Mouse (Mus musculus): ENCODE measurements around the gene Suds3.

Gene Suds3

GRCm38 (mm10) chr5:117115836-117116366 lies at the start of gene Suds3:
Gene Suds3, minus strand, starts transcription at chr5:117116113.
- peak; percentile 95 for DNase-seq

- DNase-seq, result no peak
These were observed 49.0 kb upstream of the Suds3 start for GRCm38 (mm10) chr5:117164923-117165322.

DNA sequence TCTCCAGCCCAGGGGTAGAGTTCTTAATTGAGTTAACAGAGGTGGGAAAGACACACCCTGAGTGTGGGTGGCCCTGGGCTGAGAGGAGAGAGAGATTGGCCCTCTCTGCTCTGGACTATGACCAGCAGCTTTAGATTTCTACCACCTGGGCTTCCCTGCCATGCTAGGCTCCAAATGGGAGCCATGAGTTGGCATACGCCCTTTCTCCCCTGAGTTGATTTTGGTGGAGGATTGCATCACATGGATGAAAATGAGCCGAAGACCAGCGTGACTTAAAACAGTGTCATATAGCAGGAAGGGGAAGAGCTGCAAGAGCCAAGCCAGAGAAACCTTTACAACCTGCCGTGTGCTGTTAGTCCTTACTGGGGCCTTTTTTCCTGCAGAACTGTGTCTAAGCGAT lies 48.6 kb upstream of the Suds3 start:
- DNase-seq, result no peak

DNA sequence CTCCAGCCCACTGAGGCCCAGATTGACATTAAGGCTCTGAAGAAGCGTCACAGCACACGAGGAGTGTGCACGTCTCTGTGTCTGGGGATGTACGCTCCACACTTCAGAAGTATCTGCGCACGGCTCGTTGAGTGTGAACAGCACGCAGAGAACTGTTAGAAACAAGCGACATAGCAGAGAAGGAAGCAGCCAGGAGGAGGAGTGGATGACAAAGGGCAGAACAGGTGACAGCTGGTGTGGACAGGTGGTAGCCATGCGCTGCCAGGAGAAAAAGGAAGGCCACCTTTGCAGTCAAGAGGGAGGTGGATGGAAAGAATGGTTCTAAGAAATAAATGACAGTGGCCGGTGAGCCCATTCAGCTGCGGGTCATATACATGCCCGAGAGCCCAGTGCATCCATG lies 47.9 kb upstream of the Suds3 start:
- DNase-seq, result no peak

DNA sequence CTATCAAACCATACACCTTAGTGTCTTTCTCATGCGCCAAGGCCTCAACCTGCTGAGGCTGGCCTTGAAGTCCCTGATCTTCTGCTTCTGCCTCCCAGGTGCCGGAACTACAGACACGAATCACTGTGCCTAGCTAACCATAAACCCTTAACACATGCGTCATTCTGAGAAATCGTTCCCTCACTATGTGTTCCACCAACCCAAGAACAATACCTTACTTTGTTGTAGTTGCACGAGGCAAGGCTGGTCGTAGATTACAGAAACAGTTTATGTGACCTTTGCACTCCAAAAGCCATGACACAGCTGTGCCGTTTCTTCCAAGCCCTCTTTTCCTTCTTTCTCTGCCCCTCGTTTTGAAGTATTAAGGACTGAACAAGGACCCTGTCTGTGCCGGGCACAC lies 44.6 kb upstream of the Suds3 start:
- DNase-seq, result no peak

DNA sequence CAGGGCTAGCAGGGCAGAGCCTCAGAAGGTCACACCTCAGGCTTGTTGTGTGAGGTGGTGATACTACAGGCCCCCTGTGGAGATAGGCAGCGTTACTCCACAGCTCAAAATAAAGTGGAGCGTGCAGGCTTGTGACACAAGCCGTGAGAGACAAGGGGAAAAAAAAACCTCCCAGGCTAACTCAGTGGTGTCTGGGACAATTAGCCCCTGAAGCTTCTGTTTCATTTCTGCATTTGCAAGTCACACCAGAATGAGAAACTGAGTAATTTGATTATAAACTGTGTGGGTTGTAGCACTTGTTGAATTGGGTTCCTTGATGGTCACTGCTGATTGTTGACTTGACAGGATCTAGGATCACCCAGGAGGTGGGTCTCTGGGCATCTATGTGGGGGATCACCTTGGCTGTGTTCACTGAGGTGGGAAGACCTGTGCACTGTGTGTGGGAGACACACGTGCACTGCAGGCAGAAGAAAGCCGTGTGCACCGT lies 43.9 kb upstream of the Suds3 start:
- no peak for DNase-seq

- DNase-seq, result no peak
These were observed 43.4 kb upstream of the Suds3 start for GRCm38 (mm10) chr5:117159326-117159725.

GRCm38 (mm10) chr5:117158335-117159018 lies 42.6 kb upstream of the Suds3 start:
- DNase-seq, result no peak

- DNase-seq, result no peak
These were observed 37.7 kb upstream of the Suds3 start for GRCm38 (mm10) chr5:117153527-117154091.

DNA sequence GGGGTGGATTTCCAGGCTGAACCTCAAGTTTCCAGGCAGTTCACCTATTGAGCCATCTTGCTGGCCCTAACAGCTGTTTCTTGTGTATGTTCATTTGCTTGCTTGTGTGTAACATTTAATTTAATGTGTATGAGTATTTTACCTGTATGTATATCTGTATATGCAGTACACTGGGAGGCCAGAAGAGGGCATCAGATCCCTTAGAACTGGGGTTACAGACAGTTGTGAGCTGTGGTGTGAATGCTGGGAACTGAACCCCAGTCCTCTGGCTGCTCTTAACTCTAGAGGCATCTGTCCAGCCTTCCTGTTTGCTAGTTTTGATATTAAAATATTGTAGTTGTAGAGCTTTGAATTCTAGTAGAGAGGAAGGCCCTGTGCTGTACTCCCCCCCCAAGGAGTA lies 37.0 kb upstream of the Suds3 start:
- no peak for DNase-seq

GRCm38 (mm10) chr5:117150068-117150467 lies 34.2 kb upstream of the Suds3 start:
- no peak for DNase-seq

DNA sequence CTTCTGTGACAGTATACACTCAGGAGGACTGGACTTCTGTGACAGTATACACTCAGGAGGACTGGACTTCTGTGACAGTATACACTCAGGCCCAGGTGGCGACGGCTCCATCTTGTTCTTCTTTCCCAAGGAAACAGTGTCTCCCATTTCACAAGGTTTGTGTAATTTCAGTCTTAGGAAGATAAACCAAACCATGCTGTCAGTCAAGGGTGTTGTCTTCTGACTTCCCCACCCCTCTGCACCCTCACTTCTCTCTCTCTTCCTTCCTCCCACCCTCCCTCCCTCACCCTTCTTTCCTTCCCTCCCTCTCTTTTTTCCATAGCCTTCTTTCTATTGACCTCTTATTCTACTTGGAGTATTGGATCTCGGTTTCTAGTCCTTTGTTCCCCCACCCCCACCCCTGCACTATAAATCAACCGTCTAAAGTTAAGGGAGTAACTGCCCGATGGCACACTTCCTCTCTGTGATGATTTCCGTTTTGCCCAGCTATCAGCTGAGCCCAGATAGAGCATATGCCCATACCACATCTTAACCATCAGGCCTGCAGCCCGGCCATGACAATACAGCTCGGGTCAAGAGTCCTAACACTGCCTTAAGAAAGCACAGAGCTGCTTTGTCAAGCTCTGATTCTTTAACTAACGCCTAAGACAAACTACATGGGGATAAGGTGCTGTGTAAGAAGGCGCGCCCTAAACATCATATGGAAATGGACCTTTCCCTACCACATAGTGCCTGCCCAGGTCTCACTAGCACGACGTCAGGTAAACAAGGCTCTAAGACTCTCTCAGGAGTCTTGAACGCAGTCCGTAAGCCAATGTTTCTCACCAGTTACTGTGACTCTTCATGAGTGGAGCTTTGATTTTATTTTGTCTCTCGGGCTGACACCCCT lies 33.4 kb upstream of the Suds3 start:
- no peak for DNase-seq

- no peak for DNase-seq
These were observed 31.5 kb upstream of the Suds3 start for GRCm38 (mm10) chr5:117147187-117148095.

- DNase-seq, result no peak
These were observed 30.3 kb upstream of the Suds3 start for GRCm38 (mm10) chr5:117146165-117146564.

GRCm38 (mm10) chr5:117143721-117144135 lies 27.8 kb upstream of the Suds3 start:
- peak; percentile 59 for DNase-seq

DNA sequence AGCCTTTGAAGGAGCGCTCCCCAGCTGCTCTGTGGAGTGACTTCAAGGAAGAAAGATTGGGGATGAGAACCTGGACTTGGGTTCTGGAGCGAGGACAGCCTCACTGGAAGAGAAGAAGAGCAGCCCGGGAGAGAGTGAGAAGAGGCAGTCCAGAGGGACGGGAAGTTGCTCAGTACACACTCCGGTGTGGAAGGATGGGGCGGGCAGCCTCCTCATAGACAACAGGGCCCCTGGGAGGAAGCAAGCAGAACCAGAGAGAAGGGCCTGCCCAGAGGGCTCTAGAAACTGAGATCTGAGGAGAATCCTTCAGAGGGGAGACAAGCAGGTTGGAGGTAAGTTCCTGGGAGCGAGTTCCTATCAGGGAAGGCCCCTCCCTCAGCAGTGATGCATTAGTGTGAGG lies 24.5 kb upstream of the Suds3 start:
- no peak for DNase-seq

GRCm38 (mm10) chr5:117139822-117140221 lies 23.9 kb upstream of the Suds3 start:
- no peak for DNase-seq

DNA sequence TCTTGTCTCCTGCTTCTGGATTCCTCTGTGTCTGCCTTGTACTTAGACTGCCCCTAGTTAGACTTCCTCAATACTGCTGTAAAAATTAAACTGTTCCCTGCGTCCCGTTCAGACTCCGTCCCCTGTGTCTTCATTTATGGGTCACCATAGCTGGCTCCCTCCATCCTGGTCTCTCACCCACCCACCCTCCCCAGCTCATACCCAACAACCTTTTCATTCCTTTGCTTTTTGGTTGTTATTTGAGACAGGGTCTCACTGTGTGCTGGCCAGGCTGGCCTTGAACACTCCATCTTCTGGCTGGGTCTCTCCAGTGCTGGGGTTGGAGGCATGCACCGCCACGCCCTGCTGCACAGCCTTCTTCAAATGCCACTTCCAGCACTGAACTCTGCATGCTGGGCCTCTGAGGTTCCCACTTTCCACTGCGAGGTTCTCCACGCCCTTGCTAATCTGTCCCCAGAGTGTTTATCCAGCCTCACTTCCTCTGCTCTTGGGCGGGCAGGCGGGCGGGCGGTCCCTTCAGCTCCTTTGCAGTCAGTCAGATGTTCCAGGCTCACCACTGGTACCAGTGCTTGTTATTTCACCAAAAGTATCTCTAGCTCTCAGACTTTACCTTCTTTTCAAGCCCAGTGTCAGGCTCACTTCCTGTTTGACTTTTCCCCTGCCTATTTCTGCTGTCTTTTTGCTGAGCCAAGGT lies 22.5 kb upstream of the Suds3 start:
- peak; percentile 91 for DNase-seq

DNA sequence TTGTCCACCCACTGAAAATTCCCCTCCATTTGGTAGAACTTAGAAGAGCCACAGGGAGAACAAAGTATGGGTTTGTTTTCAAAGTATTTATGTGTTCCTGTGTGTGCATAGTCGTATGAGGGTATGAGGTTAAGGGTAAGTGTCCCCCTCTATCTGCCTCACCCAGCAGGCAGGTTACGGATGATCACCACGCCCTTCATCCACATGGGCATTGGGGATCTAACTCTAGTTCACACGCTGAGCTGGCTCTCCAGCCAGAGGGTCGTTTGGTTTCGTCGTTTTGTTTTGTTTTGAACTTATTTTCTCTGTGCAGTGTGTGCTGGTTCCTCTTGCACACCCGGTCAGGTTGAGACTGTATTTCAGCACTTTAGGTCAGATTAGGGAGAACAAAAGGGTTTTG lies 21.7 kb upstream of the Suds3 start:
- DNase-seq, result peak; percentile 82

DNA sequence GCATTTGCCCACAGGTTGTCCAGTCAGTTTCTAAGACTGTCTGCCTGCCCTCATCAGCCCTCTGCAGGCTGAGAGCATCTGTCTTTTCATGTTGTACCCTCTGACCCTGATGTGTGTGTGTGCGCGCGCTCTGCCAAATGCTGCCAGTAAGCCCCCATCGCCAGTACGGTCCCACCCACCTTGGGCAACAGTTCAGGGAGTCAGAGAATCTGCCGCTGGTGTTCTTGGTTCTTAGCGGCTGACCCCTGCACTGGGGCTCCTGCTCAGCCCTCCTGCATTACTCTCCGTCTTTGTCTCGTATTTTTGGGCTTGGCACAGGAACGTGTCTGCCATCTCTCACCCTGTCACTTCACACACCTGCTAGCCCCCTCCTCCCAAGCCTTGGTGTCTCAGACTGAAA lies 21.1 kb upstream of the Suds3 start:
- DNase-seq, result peak; percentile 39

DNA sequence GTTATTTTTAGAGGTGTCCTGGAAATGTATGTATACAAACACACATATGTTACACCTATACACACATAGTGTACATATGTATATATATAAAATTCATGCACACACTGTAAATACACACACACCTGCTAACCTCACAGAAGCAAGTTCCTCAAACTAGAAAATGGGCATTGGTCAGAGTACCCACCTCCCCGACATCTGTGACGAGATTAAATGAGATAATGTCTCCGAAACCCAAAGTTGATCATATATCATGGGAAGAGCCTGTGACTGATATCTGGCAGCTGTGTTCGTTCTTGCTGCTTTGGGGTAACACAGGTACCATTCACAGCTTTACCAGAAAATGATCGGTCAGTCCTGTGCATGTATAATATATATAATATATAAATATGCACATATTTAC lies 20.7 kb upstream of the Suds3 start:
- DNase-seq, result no peak

GRCm38 (mm10) chr5:117135869-117136268 lies 20.0 kb upstream of the Suds3 start:
- peak; percentile 85 for DNase-seq
